Mouse (Mus musculus): ENCODE data around the gene Abcc6. TPM values are rescaled to one million over a fixed set of nuclear protein-coding genes. Genes with fewer than 3 reads are reported as not detected.
"Not testable (repeated sequence)": the region's sequence is repeated elsewhere in the genome, so short reads cannot be mapped to it uniquely, and the experiment has no call there.

Gene Abcc6
- polyA plus RNA-seq, 1 experiment from 2014 or later = 0.11 TPM

DNA sequence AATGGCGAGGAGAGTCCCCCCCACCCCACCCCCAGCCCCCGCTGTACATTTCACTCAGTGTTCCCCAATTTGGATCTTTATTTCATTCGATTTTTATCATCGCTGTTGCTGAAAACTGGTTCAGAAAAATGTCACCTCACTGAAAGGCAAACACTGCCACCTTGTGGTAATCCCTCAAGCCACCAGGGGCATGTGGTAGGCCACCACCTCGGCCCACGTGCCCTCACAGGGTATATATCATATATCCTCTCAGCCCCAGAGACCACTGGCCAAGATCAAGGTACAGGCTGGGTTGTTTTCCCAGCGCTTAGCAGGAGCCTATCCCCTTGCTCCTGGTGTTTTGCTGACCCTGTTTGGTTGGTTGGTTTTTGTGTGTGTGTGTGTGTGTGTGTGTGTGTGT lies 95.0 kb downstream of the Abcc6 start:
- H3K9ac ChIP-seq (ENCODE audit: low read depth, low read length) = no peak overlapping the region
- H3K4me3 ChIP-seq (ENCODE audit: low read depth, low read length) = no peak overlapping the region
- no peak for ATAC-seq (ENCODE audit: low FRiP score)
- 31% methylated on average over 7 of the region's 7 CpGs for WGBS
- H3K36me3 ChIP-seq (ENCODE audit: control insufficient read depth, insufficient read depth, low read length) = no peaks in the 10 kb centered on the region
- no peaks in the 10 kb centered on the region for H3K4me1 ChIP-seq (replicated peaks; ENCODE audit: control insufficient read depth, insufficient read depth, low read length)
- no peaks in the 10 kb centered on the region for H3K27me3 ChIP-seq (ENCODE audit: control insufficient read depth, insufficient read depth, low read length)
- no peaks in the 10 kb centered on the region; the same call in 1 of the 2 replicates for H3K9me3 ChIP-seq (ENCODE audit: control insufficient read depth, low read length)
- DNase-seq (ENCODE audit: low spot score) = peak; percentile 81
- no peak overlapping the region for H3K27ac ChIP-seq (ENCODE audit: low read depth, low read length)
- no peak overlapping the region for H3K4me2 ChIP-seq (replicated peaks; ENCODE audit: low read depth, low read length)

DNA sequence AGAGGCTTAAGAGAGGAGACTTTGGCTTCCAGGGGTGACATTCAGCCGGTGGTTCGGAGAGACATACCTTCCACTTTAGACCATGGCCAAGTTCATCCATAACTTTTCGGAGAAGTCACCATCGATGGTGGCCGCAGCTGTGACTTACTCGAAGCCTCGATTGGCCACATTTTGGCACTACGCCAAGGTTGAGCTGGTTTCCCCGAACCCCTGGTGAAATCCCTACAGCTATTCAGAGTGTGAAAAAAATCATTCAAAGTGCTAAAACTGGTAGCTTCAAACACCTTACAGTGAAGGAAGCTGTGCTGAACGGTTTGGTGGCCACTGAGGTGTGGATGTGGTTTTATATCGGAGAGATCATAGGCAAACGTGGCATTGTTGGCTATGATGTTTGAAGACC lies 96.3 kb downstream of the Abcc6 start:
- H3K27ac ChIP-seq (ENCODE audit: low read depth, low read length); H3K4me2 ChIP-seq (replicated peaks; ENCODE audit: low read depth, low read length); DNase-seq (ENCODE audit: low spot score); H3K9me3 ChIP-seq (ENCODE audit: control insufficient read depth, low read length); H3K4me1 ChIP-seq (replicated peaks; ENCODE audit: control insufficient read depth, insufficient read depth, low read length); H3K36me3 ChIP-seq (ENCODE audit: control insufficient read depth, insufficient read depth, low read length); ATAC-seq (ENCODE audit: low FRiP score); H3K27me3 ChIP-seq (ENCODE audit: control insufficient read depth, insufficient read depth, low read length); H3K4me3 ChIP-seq (ENCODE audit: low read depth, low read length); H3K9ac ChIP-seq (ENCODE audit: low read depth, low read length): not testable (repeated sequence)
- WGBS = 93% methylated on average over 12 of the region's 12 CpGs

DNA sequence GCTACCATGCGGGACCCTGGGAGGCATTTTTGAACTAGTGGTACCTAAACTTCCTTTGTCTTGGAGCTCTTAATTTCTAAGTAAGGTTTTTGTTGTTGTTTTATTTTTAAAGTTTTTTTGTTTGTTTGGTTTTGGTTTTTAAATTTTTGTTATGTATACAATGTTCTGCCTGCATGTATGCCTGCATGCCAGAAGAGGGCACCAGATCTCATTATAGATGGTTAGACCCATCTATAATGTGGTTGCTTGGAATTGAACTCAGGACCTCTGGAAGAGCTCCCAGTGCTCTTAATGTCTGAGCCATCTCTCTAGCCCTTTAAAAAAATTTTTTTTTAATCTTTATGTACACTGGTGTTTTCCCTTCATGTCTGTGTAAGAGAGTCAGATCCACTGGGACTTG lies 100.4 kb downstream of the Abcc6 start:
- Histone ChIP-seq H3K27me3 (ENCODE audit: control insufficient read depth, insufficient read depth, low read length) (0 out of 2 replicates have a peak, but pooled peaks cover 2% of the 10 kb centered on the region), H3K4me2 (replicated peaks; ENCODE audit: low read depth, low read length) (no peak overlapping the region), H3K4me1 (replicated peaks; ENCODE audit: control insufficient read depth, insufficient read depth, low read length) (no peaks in the 10 kb centered on the region), H3K27ac (ENCODE audit: low read depth, low read length) (no peak overlapping the region), H3K9ac (ENCODE audit: low read depth, low read length) (no peak overlapping the region), H3K4me3 (ENCODE audit: low read depth, low read length) (no peak overlapping the region), H3K36me3 (ENCODE audit: control insufficient read depth, insufficient read depth, low read length) (no peaks in the 10 kb centered on the region), H3K9me3 (ENCODE audit: control insufficient read depth, low read length) (no peaks in the 10 kb centered on the region; the same call in 1 of the 2 replicates)
- 81% methylated on average over 1 of the region's 1 CpGs for WGBS
- ATAC-seq (ENCODE audit: low FRiP score) (no peak), DNase-seq (ENCODE audit: low spot score) (no peak)

DNA sequence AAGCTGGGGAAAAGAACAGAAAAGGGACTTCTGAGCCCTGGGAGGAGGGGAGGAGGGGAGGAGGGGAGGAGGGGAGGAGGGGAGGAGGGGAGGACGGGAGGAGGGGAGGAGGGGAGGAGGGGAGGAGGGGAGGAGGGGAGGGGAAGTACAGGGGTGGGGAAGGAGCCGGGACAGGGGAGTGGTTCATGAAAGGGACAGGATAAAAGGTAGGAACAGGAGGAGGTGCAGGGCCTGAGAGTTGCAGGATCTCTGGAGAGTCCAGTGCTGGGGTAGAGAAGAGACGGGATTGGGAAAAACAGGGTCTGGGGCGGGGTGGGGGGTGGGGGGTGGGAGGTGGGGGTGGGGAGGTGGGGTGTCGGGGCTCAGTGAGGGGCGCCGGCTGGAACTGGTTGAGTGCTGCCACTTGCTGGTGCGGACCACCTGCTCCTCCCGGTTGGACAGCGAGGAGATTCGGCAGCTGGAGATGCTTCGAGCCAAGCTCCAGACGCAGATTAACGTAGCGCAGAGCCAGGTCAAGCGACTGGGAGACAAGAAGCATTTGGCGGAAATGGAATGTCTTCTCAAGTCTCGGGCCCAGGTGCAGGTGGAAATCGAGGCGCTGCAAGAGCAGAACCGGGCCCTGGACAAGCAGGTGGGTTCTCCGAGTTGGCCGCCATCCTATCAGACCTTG lies 101.3 kb downstream of the Abcc6 start:
- Histone ChIP-seq H3K9me3 (ENCODE audit: control insufficient read depth, low read length) (no peaks in the 10 kb centered on the region; the same call in 1 of the 2 replicates), H3K4me3 (ENCODE audit: low read depth, low read length) (no peak overlapping the region), H3K27ac (ENCODE audit: low read depth, low read length) (no peak overlapping the region), H3K36me3 (ENCODE audit: control insufficient read depth, insufficient read depth, low read length) (no peaks in the 10 kb centered on the region), H3K27me3 (ENCODE audit: control insufficient read depth, insufficient read depth, low read length) (0 out of 2 replicates have a peak, but pooled peaks cover 2% of the 10 kb centered on the region), H3K4me1 (replicated peaks; ENCODE audit: control insufficient read depth, insufficient read depth, low read length) (no peaks in the 10 kb centered on the region), H3K4me2 (replicated peaks; ENCODE audit: low read depth, low read length) (no peak overlapping the region), H3K9ac (ENCODE audit: low read depth, low read length) (no peak overlapping the region)
- ATAC-seq (ENCODE audit: low FRiP score) (no peak), DNase-seq (ENCODE audit: low spot score) (no peak)
- WGBS = 12% methylated on average over 21 of the region's 23 CpGs

DNA sequence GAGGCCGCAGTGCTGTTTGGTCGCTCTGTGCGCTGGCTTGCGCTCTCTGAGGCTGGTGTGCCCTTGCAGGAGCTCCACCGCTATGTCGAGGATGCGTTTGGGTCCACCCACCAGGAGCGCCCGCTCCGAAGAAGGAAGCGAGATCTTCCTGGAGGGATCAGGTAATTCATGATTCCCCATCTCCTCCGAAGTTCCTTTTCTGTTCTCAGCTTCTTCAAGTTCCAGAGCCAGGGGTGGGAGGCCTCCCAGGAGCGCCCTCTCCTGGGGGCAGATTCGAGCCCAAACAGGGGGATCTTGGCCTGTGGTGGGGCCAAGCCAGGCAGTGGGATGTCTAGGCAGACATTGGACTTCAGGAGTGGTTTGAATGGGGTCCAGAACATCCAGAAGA lies 105.7 kb downstream of the Abcc6 start:
- peak; percentile 25 for DNase-seq (ENCODE audit: low spot score)
- H3K9me3 ChIP-seq (ENCODE audit: control insufficient read depth, low read length) = no peaks in the 10 kb centered on the region
- no peaks in the 10 kb centered on the region for H3K36me3 ChIP-seq (ENCODE audit: control insufficient read depth, insufficient read depth, low read length)
- H3K4me1 ChIP-seq (replicated peaks; ENCODE audit: control insufficient read depth, insufficient read depth, low read length) = peaks cover 5% of the 10 kb centered on the region
- peak overlapping the region; percentile 14; the same call in 1 of the 2 replicates for H3K4me3 ChIP-seq (ENCODE audit: low read depth, low read length)
- peak overlapping the region; percentile 44; the same call in 1 of the 2 replicates for H3K4me2 ChIP-seq (replicated peaks; ENCODE audit: low read depth, low read length)
- 0 out of 2 replicates have a peak overlapping the region, but pooled peaks have one; percentile 11 for H3K27ac ChIP-seq (ENCODE audit: low read depth, low read length)
- ATAC-seq (ENCODE audit: low FRiP score) = no peak
- H3K9ac ChIP-seq (ENCODE audit: low read depth, low read length) = no peak overlapping the region
- H3K27me3 ChIP-seq (ENCODE audit: control insufficient read depth, insufficient read depth, low read length) = 0 out of 2 replicates have a peak, but pooled peaks cover 2% of the 10 kb centered on the region
- whole genome bisulfite sequencing = 11% methylated on average over 14 of the region's 14 CpGs

DNA sequence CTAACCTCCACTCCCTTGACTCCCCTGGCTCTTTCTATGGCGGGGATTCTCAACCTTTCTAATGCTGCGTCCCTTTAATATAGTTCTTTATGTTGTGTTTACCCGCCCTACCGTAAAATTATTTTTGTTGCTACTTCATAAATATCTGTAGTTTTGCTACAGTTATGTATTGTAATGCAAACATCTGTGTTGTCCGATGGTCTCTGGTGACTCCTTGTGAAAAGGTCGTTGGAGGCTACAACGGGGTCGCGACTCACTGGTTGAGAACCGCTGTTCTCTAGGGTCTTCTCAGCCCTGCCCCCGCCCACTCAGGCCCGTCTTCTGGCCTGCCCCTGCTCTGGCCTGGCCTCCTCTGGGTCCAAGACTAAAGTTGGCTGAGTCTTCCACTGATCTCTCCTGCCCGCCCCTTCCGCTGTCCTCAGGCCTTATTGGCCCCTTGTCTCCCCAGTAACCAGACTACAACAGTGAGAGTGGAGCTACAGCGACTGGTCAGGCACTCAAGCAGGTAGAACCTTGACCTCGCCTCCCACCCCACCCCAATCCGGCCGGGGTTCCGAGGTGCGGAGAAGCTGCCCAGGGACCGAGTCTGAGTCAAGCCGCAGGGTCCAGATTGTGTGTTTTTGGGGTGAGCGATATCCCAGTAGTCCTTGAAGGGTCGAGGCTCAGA lies 106.2 kb downstream of the Abcc6 start, which contains the start of gene Ccdc114:
Ccdc114 (plus strand) TSS at position 311 of the 667 bp plus-strand sequence.
- Histone ChIP-seq H3K27ac (ENCODE audit: low read depth, low read length) (peak within 1 kb of the TSS; percentile 72), H3K4me1 (replicated peaks; ENCODE audit: control insufficient read depth, insufficient read depth, low read length) (peaks cover 5% of the 10 kb centered on the region), H3K9me3 (ENCODE audit: control insufficient read depth, low read length) (no peaks in the 10 kb centered on the region), H3K36me3 (ENCODE audit: control insufficient read depth, insufficient read depth, low read length) (no peaks in the 10 kb centered on the region), H3K27me3 (ENCODE audit: control insufficient read depth, insufficient read depth, low read length) (0 out of 2 replicates have a peak, but pooled peaks cover under 1% of the 10 kb centered on the region), H3K4me3 (ENCODE audit: low read depth, low read length) (peak within 1 kb of the TSS; percentile 41), H3K4me2 (replicated peaks; ENCODE audit: low read depth, low read length) (peak within 1 kb of the TSS; percentile 44), H3K9ac (ENCODE audit: low read depth, low read length) (peak within 1 kb of the TSS; percentile 53; the same call in 1 of the 2 replicates)
- peak; percentile 49 for DNase-seq (ENCODE audit: low spot score)
- 7% methylated on average over 24 of the region's 24 CpGs for WGBS
- peak; percentile 48 for ATAC-seq (ENCODE audit: low FRiP score)

DNA sequence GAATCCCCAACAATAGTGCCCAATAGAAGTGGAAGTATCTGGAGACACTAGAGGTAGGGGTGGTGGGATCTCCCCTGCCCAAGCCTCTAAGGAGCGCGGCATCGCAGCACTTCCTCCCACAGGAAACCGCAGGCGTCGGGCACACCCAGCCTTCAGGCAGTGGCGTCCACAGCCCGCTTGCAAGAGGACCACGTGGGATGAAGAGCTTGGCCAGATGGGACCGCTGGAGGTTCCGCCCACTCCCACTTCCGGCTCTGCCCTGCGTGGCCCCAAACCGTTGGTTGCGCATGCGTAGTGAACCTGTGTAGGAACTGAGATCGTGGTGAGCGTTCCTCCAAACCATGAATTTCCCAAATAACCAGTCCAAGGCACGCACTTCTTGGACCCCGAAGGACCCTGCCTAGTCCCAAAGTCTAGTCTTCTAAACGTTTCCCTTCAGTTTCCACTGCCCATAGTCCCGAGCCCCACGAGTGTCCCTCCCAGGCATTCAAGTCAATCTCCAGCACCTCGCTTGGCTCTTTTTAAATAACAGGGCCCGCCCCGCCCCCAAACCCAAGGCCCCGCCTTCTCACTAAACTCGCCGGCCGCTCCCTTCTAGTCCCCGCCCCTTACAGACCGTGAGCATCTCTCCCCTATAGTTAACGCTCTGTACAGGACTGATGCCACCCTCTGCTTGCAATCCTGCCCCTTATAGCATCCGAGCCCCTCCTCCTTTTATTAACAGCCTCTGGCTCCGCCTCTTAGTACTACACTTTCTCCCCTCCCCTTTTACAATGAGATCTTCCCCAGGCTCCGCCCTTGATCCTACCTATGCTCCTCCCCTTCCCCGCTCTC lies 107.0 kb downstream of the Abcc6 start:
- under 1% methylated on average over 37 of the region's 37 CpGs for WGBS
- ATAC-seq (ENCODE audit: low FRiP score) = peak; percentile 93

DNA sequence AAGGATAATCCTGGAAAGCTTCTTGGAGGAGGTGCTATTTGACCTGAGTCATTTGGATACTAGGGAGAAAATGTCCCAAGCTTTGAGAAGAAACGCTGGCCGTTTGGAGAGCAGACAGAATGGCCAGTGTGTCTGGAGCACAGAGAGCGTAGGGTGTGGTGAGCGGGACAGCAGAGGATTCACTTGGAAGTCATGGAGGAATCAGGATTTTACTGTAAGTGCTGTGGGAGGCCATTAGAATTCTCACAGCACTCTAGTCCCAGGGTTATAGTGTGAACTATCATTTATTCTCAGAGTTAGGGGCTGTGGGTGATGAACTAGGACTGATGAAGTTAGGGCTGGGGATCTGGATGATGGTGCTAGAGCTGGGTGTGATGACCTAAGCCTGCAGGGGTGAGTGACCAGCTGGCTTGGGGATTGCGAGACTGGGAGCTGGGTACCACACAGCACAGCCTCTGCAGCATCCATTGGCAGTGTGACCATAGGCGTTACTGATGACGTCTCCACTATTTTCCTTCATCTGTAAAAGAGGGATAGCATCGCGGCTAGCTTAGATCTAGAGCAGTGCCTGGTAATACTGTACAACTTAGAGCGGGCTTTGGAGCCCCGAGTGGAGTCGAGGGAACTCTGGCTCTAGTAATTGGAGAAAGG lies 108.0 kb downstream of the Abcc6 start:
- H3K4me1 ChIP-seq (replicated peaks; ENCODE audit: control insufficient read depth, insufficient read depth, low read length) = peaks cover 13% of the 10 kb centered on the region
- peak overlapping the region; percentile 53; the same call in 1 of the 2 replicates for H3K9ac ChIP-seq (ENCODE audit: low read depth, low read length)
- H3K4me3 ChIP-seq (ENCODE audit: low read depth, low read length) = no peak overlapping the region; the same call in 1 of the 2 replicates
- no peaks in the 10 kb centered on the region for H3K27me3 ChIP-seq (ENCODE audit: control insufficient read depth, insufficient read depth, low read length)
- H3K36me3 ChIP-seq (ENCODE audit: control insufficient read depth, insufficient read depth, low read length) = no peaks in the 10 kb centered on the region
- H3K9me3 ChIP-seq (ENCODE audit: control insufficient read depth, low read length) = no peaks in the 10 kb centered on the region
- 85% methylated on average over 12 of the region's 12 CpGs for WGBS
- H3K27ac ChIP-seq (ENCODE audit: low read depth, low read length) = no peak overlapping the region
- ATAC-seq (ENCODE audit: low FRiP score) = no peak
- peak overlapping the region; percentile 44 for H3K4me2 ChIP-seq (replicated peaks; ENCODE audit: low read depth, low read length)
- DNase-seq (ENCODE audit: low spot score) = no peak

More for the DNA sequence above, 107.0 kb downstream of the Abcc6 start:
- DNase-seq (ENCODE audit: low spot score) = peak; percentile 94
- H3K27ac ChIP-seq (ENCODE audit: low read depth, low read length) = peak overlapping the region; percentile 72
- H3K27me3 ChIP-seq (ENCODE audit: control insufficient read depth, insufficient read depth, low read length) = no peaks in the 10 kb centered on the region
- H3K9me3 ChIP-seq (ENCODE audit: control insufficient read depth, low read length) = no peaks in the 10 kb centered on the region
- peak overlapping the region; percentile 41 for H3K4me3 ChIP-seq (ENCODE audit: low read depth, low read length)
- peaks cover 5% of the 10 kb centered on the region for H3K4me1 ChIP-seq (replicated peaks; ENCODE audit: control insufficient read depth, insufficient read depth, low read length)
- peak overlapping the region; percentile 53; the same call in 1 of the 2 replicates for H3K9ac ChIP-seq (ENCODE audit: low read depth, low read length)
- peak overlapping the region; percentile 44 for H3K4me2 ChIP-seq (replicated peaks; ENCODE audit: low read depth, low read length)
- H3K36me3 ChIP-seq (ENCODE audit: control insufficient read depth, insufficient read depth, low read length) = no peaks in the 10 kb centered on the region

Data from hindbrain, embryonic 11.5 days (tissue).